Mouse (Mus musculus): ENCODE results near the gene Qk. TPM values are rescaled to one million over a fixed set of nuclear protein-coding genes. Genes with fewer than 3 reads are reported as not detected.

Gene Qk
- total RNA-seq, 2 experiments from 2014 or later, result 339 to 352 TPM

DNA sequence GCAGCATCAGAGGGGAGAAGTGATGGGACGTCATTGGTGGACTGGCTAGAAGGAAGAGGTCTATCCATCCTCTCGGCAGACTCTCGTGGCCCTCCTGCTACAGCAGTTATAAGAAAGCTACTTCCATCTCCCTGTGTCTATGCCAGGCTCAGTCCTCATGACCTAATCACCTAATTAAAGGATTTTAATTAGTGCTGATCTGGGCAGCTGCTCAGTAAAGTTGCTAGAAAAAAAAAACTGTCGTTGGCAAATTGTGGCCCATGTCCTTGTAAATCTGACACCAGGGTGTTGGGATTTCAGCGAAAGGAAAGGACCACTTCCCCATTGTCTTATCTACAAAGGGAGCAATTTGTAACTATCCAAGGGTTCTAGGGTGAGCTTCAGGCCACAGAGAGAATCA, 142.6 kb downstream of the Qk start:
- intact Hi-C loops (cut with DNase I), result no loop called here
- DNase-seq (ENCODE audit: low spot score in 2 of 2), result no peak

DNA sequence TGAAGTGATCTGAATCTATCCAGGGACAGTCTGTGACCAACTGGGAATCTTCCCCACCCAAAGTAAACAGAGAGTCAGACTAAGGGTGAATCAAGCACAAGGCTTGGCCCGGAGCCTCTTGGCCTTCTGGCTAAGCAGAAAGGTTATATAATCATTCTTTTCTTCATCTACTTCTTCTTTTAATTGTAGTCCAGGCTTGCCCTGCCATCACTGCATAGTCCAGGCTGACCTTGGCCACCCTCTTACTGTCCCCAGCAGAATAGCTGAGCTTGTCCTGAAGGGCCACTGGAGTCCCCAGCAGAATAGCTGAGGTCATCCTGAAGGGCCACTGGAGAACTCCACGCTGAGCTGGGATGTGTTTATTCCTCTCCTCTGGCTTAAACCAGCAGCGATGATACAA, 158.4 kb downstream of the Qk start:
- no peak for DNase-seq (ENCODE audit: low spot score in 2 of 2)
- intact Hi-C loops (cut with DNase I), result no loop called here

DNA sequence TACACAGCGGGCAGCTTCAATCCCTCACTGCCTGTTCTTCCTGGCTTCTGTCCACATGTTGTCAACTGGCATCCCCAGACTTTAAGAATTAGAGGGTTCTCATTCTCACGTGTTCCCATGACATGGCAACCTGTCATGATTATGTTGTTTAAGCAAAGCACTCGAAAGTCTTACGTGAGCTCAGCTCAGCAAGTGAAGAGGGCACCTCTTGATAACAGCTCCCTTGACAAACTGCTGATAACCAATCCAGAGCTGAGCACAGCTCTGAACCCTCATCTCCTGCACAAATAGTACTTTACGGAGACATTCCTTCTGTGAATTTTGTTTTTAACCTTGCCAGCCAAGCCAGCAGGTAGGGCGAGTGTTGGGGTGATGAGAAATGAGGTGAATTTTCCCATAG, 159.2 kb downstream of the Qk start:
- intact Hi-C loops (cut with DNase I), result no loop called here

DNA sequence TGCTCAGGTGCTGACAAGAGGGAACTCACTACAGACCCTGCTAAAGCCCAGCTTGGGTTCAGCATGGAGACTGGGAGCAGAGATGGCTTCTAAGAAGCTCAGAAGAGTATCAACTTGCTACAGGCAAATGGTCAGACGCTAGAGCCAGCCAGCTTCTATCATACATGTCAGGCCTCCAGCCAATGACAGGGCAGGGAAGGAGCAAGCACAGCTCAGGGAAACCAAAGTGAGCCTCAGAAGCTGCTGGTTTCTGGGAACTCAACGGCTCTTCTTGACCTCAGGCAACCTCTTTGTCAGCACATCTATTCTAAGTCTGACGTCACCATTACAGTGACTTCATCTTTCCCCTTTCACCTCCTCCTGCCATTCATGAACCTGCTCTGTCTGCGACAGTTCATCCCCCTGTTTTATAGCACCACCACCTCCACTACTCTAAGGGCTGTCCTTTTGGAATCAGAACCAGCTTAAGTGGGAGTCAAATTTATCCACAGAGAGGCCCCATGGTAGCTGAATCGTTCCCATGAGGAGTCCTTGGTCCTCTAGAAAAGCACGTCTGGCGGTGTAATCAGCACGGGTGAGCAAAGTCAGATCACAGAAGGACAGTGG, 166.7 kb downstream of the Qk start:
- intact Hi-C loops (cut with DNase I), result no loop called here
- DNase-seq (ENCODE audit: low spot score in 2 of 2), result no peak

More for the DNA sequence above, 159.2 kb downstream of the Qk start:
- no peak for DNase-seq (ENCODE audit: low spot score in 2 of 2)
